Mouse (Mus musculus): ENCODE data around the gene Coro2b. TPM values are rescaled to one million over a fixed set of nuclear protein-coding genes. Genes with fewer than 3 reads are reported as not detected.

Gene Coro2b
- polyA plus RNA-seq, 1 experiment from 2014 or later: 30.7 TPM

- 2% methylated on average over 29 of the region's 29 CpGs for WGBS
- H3K4me3 ChIP-seq: peak overlapping the region; percentile 75
- peak overlapping the region; percentile 96 for H3K27ac ChIP-seq
- DNase-seq (ENCODE audit: low spot score): peak; percentile 44
- peaks cover 47% of the 10 kb centered on the region for H3K27me3 ChIP-seq (ENCODE audit: insufficient read depth, poor library complexity, severe bottlenecking)
- no peaks in the 10 kb centered on the region for H3K9me3 ChIP-seq
- peaks cover 85% of the 10 kb centered on the region for H3K4me1 ChIP-seq (replicated peaks)
- H3K36me3 ChIP-seq: no peaks in the 10 kb centered on the region
Measured at GRCm38 (mm10) chr9:62536119-62536654, 657 bp downstream of the Coro2b start.

- Histone ChIP-seq H3K9me3 (no peaks in the 10 kb centered on the region), H3K36me3 (no peaks in the 10 kb centered on the region), H3K27ac (peak overlapping the region; percentile 96), H3K4me1 (replicated peaks) (peaks cover 85% of the 10 kb centered on the region), H3K27me3 (ENCODE audit: insufficient read depth, poor library complexity, severe bottlenecking) (peaks cover 47% of the 10 kb centered on the region), H3K4me3 (peak overlapping the region; percentile 75)
- 75% methylated on average over 8 of the region's 8 CpGs for WGBS
- DNase-seq (ENCODE audit: low spot score): no peak
Measured at GRCm38 (mm10) chr9:62535566-62535965, 1.3 kb downstream of the Coro2b start.

GRCm38 (mm10) chr9:62534691-62535090, 2.2 kb downstream of the Coro2b start:
- 90% methylated on average over 7 of the region's 7 CpGs for WGBS
- Histone ChIP-seq H3K4me3 (no peak overlapping the region), H3K4me1 (replicated peaks) (peaks cover 88% of the 10 kb centered on the region), H3K27ac (no peak overlapping the region), H3K27me3 (ENCODE audit: insufficient read depth, poor library complexity, severe bottlenecking) (peaks cover 47% of the 10 kb centered on the region), H3K36me3 (no peaks in the 10 kb centered on the region), H3K9me3 (no peaks in the 10 kb centered on the region)
- no peak for DNase-seq (ENCODE audit: low spot score)

- no peak overlapping the region for H3K4me3 ChIP-seq
- H3K27ac ChIP-seq: peak overlapping the region; percentile 35; the same call in 1 of the 2 replicates
- H3K27me3 ChIP-seq (ENCODE audit: insufficient read depth, poor library complexity, severe bottlenecking): peaks cover 44% of the 10 kb centered on the region
- no peak for DNase-seq (ENCODE audit: low spot score)
- no peaks in the 10 kb centered on the region for H3K36me3 ChIP-seq
- no peaks in the 10 kb centered on the region for H3K9me3 ChIP-seq
- 88% methylated on average over 2 of the region's 2 CpGs for WGBS
- peaks cover 88% of the 10 kb centered on the region for H3K4me1 ChIP-seq (replicated peaks)
Measured at GRCm38 (mm10) chr9:62534158-62534557, 2.7 kb downstream of the Coro2b start.

GRCm38 (mm10) chr9:62532876-62533275, 4.0 kb downstream of the Coro2b start:
- peaks cover 91% of the 10 kb centered on the region for H3K4me1 ChIP-seq (replicated peaks)
- peak overlapping the region; percentile 33; the same call in 1 of the 2 replicates for H3K4me3 ChIP-seq
- H3K36me3 ChIP-seq: no peaks in the 10 kb centered on the region
- peaks cover 35% of the 10 kb centered on the region for H3K27me3 ChIP-seq (ENCODE audit: insufficient read depth, poor library complexity, severe bottlenecking)
- WGBS: 33% methylated on average over 11 of the region's 11 CpGs
- H3K27ac ChIP-seq: peak overlapping the region; percentile 94
- no peaks in the 10 kb centered on the region for H3K9me3 ChIP-seq
- DNase-seq (ENCODE audit: low spot score): peak; percentile 38

- no peaks in the 10 kb centered on the region for H3K9me3 ChIP-seq
- H3K4me3 ChIP-seq: peak overlapping the region; percentile 33
- peaks cover 89% of the 10 kb centered on the region for H3K4me1 ChIP-seq (replicated peaks)
- no peaks in the 10 kb centered on the region for H3K36me3 ChIP-seq
- peak; percentile 77 for DNase-seq (ENCODE audit: low spot score)
- 13% methylated on average over 12 of the region's 12 CpGs for WGBS
- peaks cover 24% of the 10 kb centered on the region for H3K27me3 ChIP-seq (ENCODE audit: insufficient read depth, poor library complexity, severe bottlenecking)
- peak overlapping the region; percentile 94 for H3K27ac ChIP-seq
Measured at GRCm38 (mm10) chr9:62531459-62532275, 5.2 kb downstream of the Coro2b start.

GRCm38 (mm10) chr9:62528527-62528926, 8.3 kb downstream of the Coro2b start:
- Histone ChIP-seq H3K27me3 (ENCODE audit: insufficient read depth, poor library complexity, severe bottlenecking) (peaks cover 11% of the 10 kb centered on the region), H3K4me3 (no peak overlapping the region), H3K27ac (no peak overlapping the region), H3K4me1 (replicated peaks) (peaks cover 87% of the 10 kb centered on the region), H3K36me3 (no peaks in the 10 kb centered on the region), H3K9me3 (no peaks in the 10 kb centered on the region)
- 88% methylated on average over 11 of the region's 11 CpGs for WGBS
- no peak for DNase-seq (ENCODE audit: low spot score)

- H3K27ac ChIP-seq: peak overlapping the region; percentile 73
- no peaks in the 10 kb centered on the region for H3K9me3 ChIP-seq
- no peak for DNase-seq (ENCODE audit: low spot score)
- WGBS: 80% methylated on average over 8 of the region's 8 CpGs
- H3K4me3 ChIP-seq: no peak overlapping the region
- H3K4me1 ChIP-seq (replicated peaks): peaks cover 87% of the 10 kb centered on the region
- no peaks in the 10 kb centered on the region for H3K36me3 ChIP-seq
- peaks cover 26% of the 10 kb centered on the region for H3K27me3 ChIP-seq (ENCODE audit: insufficient read depth, poor library complexity, severe bottlenecking)
Measured at GRCm38 (mm10) chr9:62526858-62527257, 10.0 kb downstream of the Coro2b start.

- Histone ChIP-seq H3K4me1 (replicated peaks) (peaks cover 87% of the 10 kb centered on the region), H3K9me3 (no peaks in the 10 kb centered on the region), H3K4me3 (no peak overlapping the region), H3K27me3 (ENCODE audit: insufficient read depth, poor library complexity, severe bottlenecking) (peaks cover 26% of the 10 kb centered on the region), H3K36me3 (no peaks in the 10 kb centered on the region), H3K27ac (peak overlapping the region; percentile 73)
- 15% methylated on average over 3 of the region's 3 CpGs for WGBS
- no peak for DNase-seq (ENCODE audit: low spot score)
Measured at GRCm38 (mm10) chr9:62526451-62526850, 10.4 kb downstream of the Coro2b start.

- H3K36me3 ChIP-seq: no peaks in the 10 kb centered on the region
- peaks cover 30% of the 10 kb centered on the region for H3K27me3 ChIP-seq (ENCODE audit: insufficient read depth, poor library complexity, severe bottlenecking)
- H3K4me3 ChIP-seq: no peak overlapping the region
- no peaks in the 10 kb centered on the region for H3K9me3 ChIP-seq
- no peak for DNase-seq (ENCODE audit: low spot score)
- H3K27ac ChIP-seq: peak overlapping the region; percentile 73
- WGBS: 53% methylated on average over 4 of the region's 4 CpGs
- peaks cover 87% of the 10 kb centered on the region for H3K4me1 ChIP-seq (replicated peaks)
Measured at GRCm38 (mm10) chr9:62524761-62525308, 12.0 kb downstream of the Coro2b start.

- Histone ChIP-seq H3K4me3 (no peak overlapping the region), H3K27ac (peak overlapping the region; percentile 78), H3K9me3 (no peaks in the 10 kb centered on the region), H3K27me3 (ENCODE audit: insufficient read depth, poor library complexity, severe bottlenecking) (peaks cover 30% of the 10 kb centered on the region), H3K36me3 (no peaks in the 10 kb centered on the region), H3K4me1 (replicated peaks) (peaks cover 92% of the 10 kb centered on the region)
- WGBS: 19% methylated on average over 15 of the region's 15 CpGs
- DNase-seq (ENCODE audit: low spot score): no peak
Measured at GRCm38 (mm10) chr9:62522791-62523471, 13.9 kb downstream of the Coro2b start.

- no peaks in the 10 kb centered on the region for H3K36me3 ChIP-seq
- DNase-seq (ENCODE audit: low spot score): no peak
- H3K4me1 ChIP-seq (replicated peaks): peaks cover 97% of the 10 kb centered on the region
- WGBS: 56% methylated on average over 5 of the region's 5 CpGs
- H3K27me3 ChIP-seq (ENCODE audit: insufficient read depth, poor library complexity, severe bottlenecking): peaks cover 30% of the 10 kb centered on the region
- H3K9me3 ChIP-seq: no peaks in the 10 kb centered on the region
- H3K4me3 ChIP-seq: no peak overlapping the region
- peak overlapping the region; percentile 78 for H3K27ac ChIP-seq
Measured at GRCm38 (mm10) chr9:62522211-62522610, 14.6 kb downstream of the Coro2b start.
